Mouse (Mus musculus) small intestine, adult 2 months (tissue): ENCODE measurements at regions not wholly inside any gene's neighbourhood (a gene's known extent, or its start where the extent isn't known, plus 50 kb on each side); places are given as distances from the start of the nearest gene placed in this dataset.

Experiments used
- CTCF ChIP-seq: fragments of 200-500 bp; IDR thresholded peaks from 2 replicates; pipeline ENCODE4 v1.5.1; 2012; ENCODE audit warnings: low read depth, mild to moderate bottlenecking, control low read depth, inconsistent platforms, low read length, moderate library complexity, mixed read lengths; ENCODE audit not compliant: insufficient replicate concordance, insufficient read length; ENCODE audit errors: extremely low read depth
- POLR2A ChIP-seq: fragments of 200-500 bp; IDR thresholded peaks from 2 replicates; pipeline ENCODE4 v1.6.1; 2012; ENCODE audit warnings: low read depth, mild to moderate bottlenecking, control low read depth, inconsistent platforms, low read length, moderate library complexity

DNA sequence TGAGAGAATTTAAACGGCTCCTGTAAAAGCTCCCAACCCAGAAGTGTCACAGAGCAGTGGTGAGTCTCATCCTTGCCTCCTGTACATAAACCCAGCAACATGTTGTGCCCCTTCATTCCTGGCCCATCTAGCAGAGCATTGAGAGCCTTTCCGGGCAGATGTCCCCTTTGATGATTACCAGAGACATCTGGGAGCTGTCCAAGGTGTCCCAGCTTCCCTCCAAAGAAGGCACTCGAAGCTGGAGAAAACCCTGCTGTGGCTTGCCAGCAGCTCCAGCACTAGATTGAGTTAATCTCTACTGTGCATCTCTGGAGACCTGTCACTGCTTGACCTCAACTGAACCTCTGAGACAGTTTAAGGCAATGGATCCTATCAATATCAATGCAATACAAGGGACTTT lies 86.4 kb upstream of the Mycn start:
- no peak for TF ChIP-seq CTCF
- TF ChIP-seq POLR2A: no peak
